Mouse (Mus musculus) embryonic fibroblast, embryonic 13.5 days (primary cell): ENCODE results near the gene Efnb3.

Experiments
- CTCF ChIP-seq: IDR thresholded peaks from 2 replicates; pipeline ENCODE4 v1.5.1; 2011; ENCODE audit warnings: mild to moderate bottlenecking, control low read depth, low read length, moderate library complexity, borderline replicate concordance; ENCODE audit not compliant: insufficient read depth
- POLR2A ChIP-seq: IDR thresholded peaks from 2 replicates; pipeline ENCODE4 v1.6.1; 2011; ENCODE audit warnings: low read depth, mild to moderate bottlenecking, control low read depth, low read length, moderate library complexity

GRCm38 (mm10) chr11:69576307-69576706 is 16.3 kb upstream of the Efnb3 start:
- TF ChIP-seq CTCF (no peak), POLR2A (no peak)
